Mouse (Mus musculus) gastrocnemius, postnatal 25 days (tissue): Measurements from ENCODE around the gene Masp1. TPM values are rescaled to one million over a fixed set of nuclear protein-coding genes. Genes with fewer than 3 reads are reported as not detected.
A peak's percentile ranks its signal among the peaks of the same experiment; 100 is the strongest.

Experiments used
- DNase-seq: peaks from one replicate; pipeline ENCODE4 v3.0.0; 2022
- total RNA-seq, 2 experiments: library from RNA; stranded (reverse); gene quantifications; 1 replicate in 1 of 2; 2 replicates in 1 of 2; pipeline ENCODE4 v1.2.3; 2021

Gene Masp1
- total RNA-seq, 2 experiments from 2014 or later, result 14.7 to 18.6 TPM

GRCm38 (mm10) chr16:23463671-23464347 lies 56.8 kb downstream of the Masp1 start:
- DNase-seq, result no peak

DNA sequence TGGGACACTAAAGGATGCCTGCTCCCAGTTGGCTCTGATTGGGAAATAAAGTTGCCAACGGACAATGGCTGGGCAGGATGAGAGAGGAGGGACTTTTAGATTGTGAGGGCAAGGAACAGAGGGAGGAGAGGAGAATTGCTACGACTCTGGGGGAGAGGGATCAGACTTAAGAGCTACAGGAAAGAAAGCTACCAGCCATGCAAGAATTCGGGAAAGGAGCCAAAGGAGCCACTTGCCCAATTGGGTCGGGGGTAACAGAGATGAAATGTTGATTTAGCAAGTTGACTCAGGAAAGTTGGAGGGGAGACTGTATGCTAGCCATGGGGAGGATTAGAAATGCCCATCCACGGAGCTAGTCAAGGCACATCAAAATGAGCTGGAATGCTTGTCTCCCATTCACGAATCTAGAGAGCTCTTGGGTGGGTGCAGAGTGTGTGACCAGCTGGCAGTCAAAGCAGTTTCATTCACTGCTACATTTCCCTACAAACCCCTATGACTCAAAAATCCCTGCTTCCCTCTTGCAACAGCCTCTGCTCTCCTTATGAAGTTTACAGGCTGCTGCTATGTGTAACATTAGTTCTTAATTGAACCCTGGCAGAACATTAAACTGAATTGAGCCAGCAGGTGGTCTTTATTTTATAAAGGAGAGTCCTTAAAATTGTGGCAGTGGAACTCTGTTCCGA lies 61.6 kb downstream of the Masp1 start:
- DNase-seq, result no peak

DNA sequence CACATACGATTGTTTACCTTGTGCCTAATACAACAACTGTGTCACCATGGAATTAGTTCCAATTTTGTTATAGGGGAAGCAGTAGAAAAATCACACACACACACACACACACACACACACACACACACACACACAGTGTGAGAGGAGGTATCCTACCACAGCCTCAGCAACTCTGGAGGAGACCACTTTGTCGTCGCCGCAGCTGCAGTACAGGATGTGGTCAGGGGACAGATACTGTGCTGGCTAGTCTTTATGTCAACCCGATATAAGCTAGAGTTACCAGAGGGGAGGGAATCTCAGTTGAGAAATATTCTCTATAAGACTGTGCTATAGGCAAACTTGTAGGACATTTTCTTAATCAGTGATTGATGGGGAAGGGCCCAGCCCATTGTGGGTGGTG lies 63.3 kb downstream of the Masp1 start:
- no peak for DNase-seq

- DNase-seq, result no peak
These were observed 64.1 kb downstream of the Masp1 start for GRCm38 (mm10) chr16:23456534-23456933.

DNA sequence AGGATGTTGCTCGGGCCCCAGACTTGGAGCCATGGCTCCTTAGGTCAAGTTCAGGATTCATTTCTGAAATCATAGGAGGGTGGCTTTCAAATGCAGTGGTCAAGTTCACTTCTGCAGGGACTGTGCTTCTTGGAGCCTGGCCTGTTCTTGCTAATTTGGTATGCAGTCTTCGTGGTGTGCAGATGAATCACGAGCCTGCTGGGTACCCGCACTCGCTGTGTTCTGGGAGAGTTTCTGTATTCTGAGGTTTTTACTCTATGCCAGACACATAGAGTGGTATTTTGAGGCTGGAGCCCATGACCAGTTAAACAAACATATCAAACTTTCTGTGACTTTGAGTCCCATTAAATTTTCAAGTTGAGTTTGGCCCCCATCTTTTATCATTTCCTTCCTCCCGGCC lies 66.2 kb downstream of the Masp1 start:
- no peak for DNase-seq

GRCm38 (mm10) chr16:23452476-23452875 lies 68.1 kb downstream of the Masp1 start:
- DNase-seq, result no peak

- DNase-seq, result no peak
These were observed 69.8 kb downstream of the Masp1 start for GRCm38 (mm10) chr16:23450816-23451215.

DNA sequence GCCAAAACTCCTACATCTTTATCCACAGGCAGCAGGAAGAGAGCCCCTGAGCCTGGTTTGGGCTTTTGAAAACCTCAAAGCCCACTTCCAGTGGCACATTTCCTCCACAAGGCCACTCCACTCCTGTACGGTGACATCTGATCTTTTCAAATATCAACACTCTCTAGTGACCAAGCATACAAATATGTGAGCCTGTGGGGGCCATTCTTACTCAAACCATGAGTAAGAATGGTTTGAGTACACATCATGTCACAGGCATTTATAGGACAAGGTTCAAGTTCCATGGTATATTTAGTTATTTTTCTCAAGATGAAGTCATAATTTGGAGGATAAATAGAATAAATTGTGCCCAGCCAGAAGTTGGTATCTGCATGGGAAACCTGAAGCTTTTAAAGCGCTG lies 70.7 kb downstream of the Masp1 start:
- DNase-seq, result no peak

DNA sequence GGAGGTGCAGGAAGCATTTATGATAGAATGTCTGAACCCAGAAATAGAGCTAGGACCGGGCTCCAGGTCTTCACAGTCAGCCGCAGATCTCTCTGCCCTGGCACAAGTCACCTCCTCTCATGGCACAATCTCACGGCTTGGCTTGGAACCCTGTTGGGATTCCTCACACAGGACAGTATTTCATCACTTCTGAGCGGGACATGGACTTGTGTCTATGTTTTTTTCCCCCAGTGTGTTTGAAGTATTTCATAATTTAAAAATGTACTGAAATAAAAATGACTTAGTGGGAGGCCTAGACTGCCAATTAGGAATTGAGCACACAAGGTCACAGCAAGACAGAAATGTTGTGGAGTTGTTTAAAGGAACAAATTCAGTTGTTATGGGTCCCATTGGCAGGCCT lies 76.4 kb downstream of the Masp1 start:
- DNase-seq, result peak; percentile 41

DNA sequence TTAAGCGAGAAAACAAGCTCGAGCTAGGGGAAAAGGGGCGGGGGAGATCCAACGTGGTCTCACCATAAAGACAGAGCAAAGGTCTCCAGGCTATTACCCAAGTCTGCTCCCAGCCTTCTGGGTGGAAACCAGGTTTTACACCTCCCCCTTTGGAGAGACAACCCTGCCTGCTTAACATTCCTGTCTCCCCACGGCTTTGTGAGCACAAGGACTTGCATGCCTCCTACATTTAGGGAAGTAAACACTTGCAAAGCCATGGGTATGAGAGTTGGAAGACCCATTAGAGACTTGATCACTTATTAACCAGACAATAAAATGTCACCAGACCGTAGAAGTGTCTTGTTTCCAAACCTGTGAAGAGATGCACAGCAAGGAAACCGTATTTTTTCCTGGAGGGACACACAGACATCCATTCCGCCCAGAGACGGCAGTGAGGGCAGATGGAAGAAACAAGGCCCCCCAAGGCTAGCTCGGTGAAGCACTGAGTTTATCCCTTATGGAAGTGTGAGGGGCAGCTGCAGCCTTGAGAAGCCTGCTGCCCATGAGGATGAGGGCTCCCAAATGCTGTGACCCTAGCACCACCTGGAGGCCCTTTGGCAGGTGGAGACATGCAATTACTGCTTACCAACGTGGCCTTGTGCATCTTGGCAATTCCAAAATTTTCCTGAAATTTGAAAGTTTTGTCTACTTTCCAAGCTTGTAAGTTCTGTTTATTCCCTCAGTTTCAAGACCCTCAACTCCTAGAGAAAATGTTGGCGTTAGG lies 83.0 kb downstream of the Masp1 start:
- no peak for DNase-seq

GRCm38 (mm10) chr16:23429991-23430390 lies 90.6 kb downstream of the Masp1 start:
- DNase-seq, result no peak

GRCm38 (mm10) chr16:23428647-23429319 lies 91.8 kb downstream of the Masp1 start, which contains the start of gene Rtp1:
Gene Rtp1 (plus strand): TSS chr16:23429133.
- no peak for DNase-seq

- DNase-seq, result peak; percentile 32
These were observed 92.9 kb downstream of the Masp1 start for GRCm38 (mm10) chr16:23427701-23428100.

GRCm38 (mm10) chr16:23423825-23424224 lies 96.8 kb downstream of the Masp1 start:
- no peak for DNase-seq

DNA sequence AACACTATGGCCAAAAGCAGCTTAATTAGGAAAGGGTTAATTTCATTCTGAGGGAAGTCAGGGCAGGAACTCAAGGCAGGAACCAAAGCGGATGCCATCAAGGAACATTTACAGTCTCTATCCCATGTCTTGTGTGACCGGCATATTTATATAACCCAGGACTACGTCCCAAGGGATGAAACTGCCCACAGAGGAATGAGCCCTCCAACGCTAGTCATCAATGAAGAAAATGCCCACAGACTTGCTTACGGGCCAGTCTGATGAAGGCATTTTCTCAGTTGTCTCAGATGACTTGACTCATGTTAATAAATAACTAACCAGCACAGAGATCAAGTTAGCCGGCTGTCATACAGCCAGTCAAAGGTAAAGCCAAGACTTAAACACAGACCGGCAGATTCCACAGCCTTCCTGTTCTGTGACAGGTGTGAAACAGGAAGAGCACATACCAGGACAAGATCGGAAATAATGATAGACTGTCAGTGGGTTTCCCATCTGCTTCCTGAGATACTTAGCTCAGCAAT lies 101.0 kb downstream of the Masp1 start:
- no peak for DNase-seq

- no peak for DNase-seq
These were observed 103.0 kb downstream of the Masp1 start for GRCm38 (mm10) chr16:23417456-23418240.

DNA sequence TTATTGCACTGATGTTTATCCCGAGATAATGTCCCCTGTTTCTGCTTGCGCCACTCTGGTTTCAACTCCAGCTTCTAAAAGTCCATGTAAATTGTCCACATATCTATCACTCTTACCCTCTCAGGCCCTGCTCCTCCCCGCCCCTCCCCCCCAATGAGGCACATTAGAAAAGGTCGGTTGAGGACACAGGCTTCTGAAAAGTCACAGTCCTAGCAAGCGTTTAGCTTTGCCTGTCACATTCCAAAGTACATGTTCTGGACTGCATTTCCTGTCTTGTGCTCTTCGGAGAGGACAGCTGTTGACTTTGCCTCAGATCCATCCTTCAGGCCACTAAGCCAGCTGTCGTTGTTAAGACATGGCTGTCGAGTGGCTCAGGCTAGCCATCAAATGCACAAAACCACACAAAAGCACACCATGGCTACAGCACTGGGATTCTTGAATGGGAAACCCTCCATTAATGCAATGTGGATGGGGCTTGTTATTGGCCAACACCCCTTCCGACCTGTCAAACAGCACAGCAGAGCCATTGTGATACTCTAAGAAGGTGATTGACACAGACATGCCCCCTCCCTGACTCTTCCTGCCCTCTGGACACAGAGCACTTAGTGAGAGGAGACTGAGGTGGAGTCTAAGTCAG lies 103.8 kb downstream of the Masp1 start:
- no peak for DNase-seq

DNA sequence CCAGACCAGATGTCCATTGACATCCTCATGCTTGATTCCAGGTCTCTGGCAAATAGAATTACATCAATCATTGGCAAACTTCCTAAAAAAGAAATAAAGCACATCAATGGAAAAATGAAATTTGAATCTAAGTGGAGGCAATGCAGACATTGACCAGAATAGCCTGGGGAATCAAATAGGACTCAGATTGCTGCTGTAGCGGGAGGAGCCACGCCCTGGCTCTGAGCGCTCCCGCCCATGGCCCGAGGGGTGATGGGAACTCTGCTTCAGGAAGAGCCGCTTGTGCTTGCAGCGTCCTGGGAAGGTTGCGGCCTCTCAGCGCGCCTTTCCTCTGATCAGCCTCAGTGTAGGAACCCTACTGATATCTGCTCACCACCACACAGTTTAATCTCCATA lies 104.4 kb downstream of the Masp1 start:
- peak; percentile 33 for DNase-seq

- no peak for DNase-seq
These were observed 107.7 kb downstream of the Masp1 start for GRCm38 (mm10) chr16:23412930-23413329.

GRCm38 (mm10) chr16:23403008-23403755 lies 117.4 kb downstream of the Masp1 start:
- DNase-seq, result peak; percentile 46
